In the genomic region with DNA sequence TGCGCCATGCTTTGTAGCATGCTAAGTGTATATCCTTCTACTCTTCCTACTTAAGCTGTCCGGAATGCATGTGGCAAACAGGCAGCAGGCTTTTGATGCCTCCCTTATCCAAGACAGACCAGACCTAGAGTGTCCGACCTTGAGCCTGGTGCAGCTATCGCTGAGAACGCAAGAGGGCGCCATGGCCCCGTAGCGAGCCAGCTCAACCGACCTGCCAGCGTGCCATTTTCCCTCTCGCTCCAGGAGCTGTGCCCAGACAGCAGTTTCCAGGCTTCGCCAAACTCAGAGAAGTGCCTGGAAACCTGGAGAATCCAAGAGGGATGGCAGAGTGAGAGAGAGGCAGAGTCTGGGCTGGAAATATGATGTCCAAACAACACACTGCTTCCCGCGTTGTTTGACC, we compare ENCODE assay signal across 8 mouse cellular contexts.
DNase-seq lines count a peak whose midpoint lies in the region; ATAC-seq lines count a peak whose summit lies in the region.

No protein-coding gene starts in this region.

- DNase-seq in adrenal gland, adult 8-10 months: peak; percentile 72
- DNase-seq in embryo, embryonic 11.5 days (ENCODE audit: low read depth, low spot score): peak; percentile 75
- DNase-seq in gastrocnemius, postnatal 36 days: peak; percentile 66 to 67
- peak; percentile 85 to 86 for DNase-seq in left cerebral cortex, postnatal 14 days (ENCODE audit: low spot score in 2 of 2)
- peak; percentile 90 for DNase-seq in mesoderm, embryonic 11.5 days (ENCODE audit: low read depth, low spot score)
- peak; percentile 62 to 68 for DNase-seq in right cerebral cortex, postnatal 36 days (ENCODE audit: low spot score in 2 of 2)
- DNase-seq in yolk sac, embryonic 10.5 days (ENCODE audit: low spot score): peak; percentile 76

- H3K9me3 ChIP-seq in intestine, embryonic 15.5 days: no peaks in the 10 kb centered on the region

- no peak overlapping the region for H3K27ac ChIP-seq in intestine, embryonic 15.5 days

- peaks cover 26% of the 10 kb centered on the region for H3K27me3 ChIP-seq in intestine, embryonic 15.5 days (replicated peaks)

- H3K4me1 ChIP-seq in intestine, embryonic 15.5 days (replicated peaks): peaks cover 13% of the 10 kb centered on the region

- H3K4me2 ChIP-seq in intestine, embryonic 15.5 days (replicated peaks): peak overlapping the region; percentile 56

- intact Hi-C loops in gastrocnemius, postnatal 36 days (cut with DNase I): loop anchor here (5.0 kb wide), 2 partner anchors 247 to 277 kb away; no protein-coding TSS in a partner anchor
- intact Hi-C loops in left cerebral cortex, postnatal 14 days (cut with DNase I): loop anchor here (5.0 kb wide), 1 partner anchor 247 kb away; no protein-coding TSS in a partner anchor

- peak; percentile 87 for ATAC-seq in intestine, embryonic 15.5 days

- no peaks in the 10 kb centered on the region for H3K36me3 ChIP-seq in intestine, embryonic 15.5 days

- WGBS in intestine, embryonic 15.5 days: 4% methylated on average over 14 of the region's 14 CpGs

- H3K9ac ChIP-seq in intestine, embryonic 15.5 days: no peak overlapping the region

- peak overlapping the region; percentile 12; the same call in 1 of the 2 replicates for H3K4me3 ChIP-seq in intestine, embryonic 15.5 days (replicated peaks)
